Mouse (Mus musculus): ENCODE results near the gene Gm128. TPM values are rescaled to one million over a fixed set of nuclear protein-coding genes. Genes with fewer than 3 reads are reported as not detected.
A peak's percentile ranks its signal among the peaks of the same experiment; 100 is the strongest.
"Not testable (repeated sequence)": the region's sequence is repeated elsewhere in the genome, so short reads cannot be mapped to it uniquely, and the experiment has no call there.

Gene Gm128
- total RNA-seq, 2 experiments from 2014 or later, result 0.18 TPM; not detected in 1

- no peak for DNase-seq (ENCODE audit: low spot score in 2 of 2)
- intact Hi-C loops (cut with DNase I), result loop anchor here (10.0 kb wide), 1 partner anchor 51 kb away; no protein-coding TSS in a partner anchor
Measured at GRCm38 (mm10) chr3:95213609-95213975, 27.8 kb downstream of the Gm128 start.

GRCm38 (mm10) chr3:95212889-95213608 is 28.3 kb downstream of the Gm128 start:
- intact Hi-C loops (cut with DNase I), result loop anchor here (10.0 kb wide), 1 partner anchor 52 kb away; no protein-coding TSS in a partner anchor
- not testable (repeated sequence) for DNase-seq (ENCODE audit: low spot score in 2 of 2)

- intact Hi-C loops (cut with DNase I), result loop anchor here (10.0 kb wide), 1 partner anchor 54 kb away; no protein-coding TSS in a partner anchor
- no peak for DNase-seq (ENCODE audit: low spot score in 2 of 2)
Measured at GRCm38 (mm10) chr3:95210585-95210984, 30.8 kb downstream of the Gm128 start.

GRCm38 (mm10) chr3:95208286-95208685 is 33.1 kb downstream of the Gm128 start:
- intact Hi-C loops (cut with DNase I), result no loop called here
- DNase-seq (ENCODE audit: low spot score in 2 of 2), result no peak

- intact Hi-C loops (cut with DNase I), result no loop called here
- DNase-seq (ENCODE audit: low spot score in 2 of 2), result peak in 1 of 2 experiments; percentile 84
Measured at GRCm38 (mm10) chr3:95203880-95204279, 37.5 kb downstream of the Gm128 start.

- intact Hi-C loops (cut with DNase I), result no loop called here
- DNase-seq (ENCODE audit: low spot score in 2 of 2), result peak in 1 of 2 experiments; percentile 46
Measured at GRCm38 (mm10) chr3:95200562-95200961, 40.8 kb downstream of the Gm128 start.

GRCm38 (mm10) chr3:95200132-95200531 is 41.3 kb downstream of the Gm128 start:
- intact Hi-C loops (cut with DNase I), result no loop called here
- no peak for DNase-seq (ENCODE audit: low spot score in 2 of 2)

GRCm38 (mm10) chr3:95199101-95199500 is 42.3 kb downstream of the Gm128 start:
- intact Hi-C loops (cut with DNase I), result no loop called here
- DNase-seq (ENCODE audit: low spot score in 2 of 2), result no peak

GRCm38 (mm10) chr3:95195772-95196171 is 45.6 kb downstream of the Gm128 start:
- intact Hi-C loops (cut with DNase I), result no loop called here
- no peak for DNase-seq (ENCODE audit: low spot score in 2 of 2)

- no peak for DNase-seq (ENCODE audit: low spot score in 2 of 2)
- intact Hi-C loops (cut with DNase I), result no loop called here
Measured at GRCm38 (mm10) chr3:95194721-95195135, 46.7 kb downstream of the Gm128 start.

Other genes with a start within 250 kb of the Gm128 start
- gene Zfp687, start 226.2 kb downstream of the Gm128 start, total RNA-seq (2021), result 10 to 100 TPM; 21.4 to 22.2 TPM
- gene Psmd4, start 199.0 kb downstream of the Gm128 start, total RNA-seq (2021), result 100 to 1,000 TPM; 154 to 156 TPM
- gene Pip5k1a, start 134.7 kb downstream of the Gm128 start, total RNA-seq (2021), result 10 to 100 TPM; 51.1 to 51.7 TPM
- 10 to 100 TPM; 36.2 to 43.7 TPM for gene Vps72, start 130.6 kb downstream of the Gm128 start, total RNA-seq (2021)
- not detected for gene Tmod4, start 117.1 kb downstream of the Gm128 start, total RNA-seq (2021)
- 10 to 100 TPM; 42.1 to 46.2 TPM for gene Scnm1, start 107.6 kb downstream of the Gm128 start, total RNA-seq (2021)
- gene Lysmd1, start 107.5 kb downstream of the Gm128 start, total RNA-seq (2021), result 10 to 100 TPM; 16.8 to 18.1 TPM
- 1 to 10 TPM; 2.6 to 3.2 TPM for gene Tnfaip8l2, start 99.2 kb downstream of the Gm128 start, total RNA-seq (2021)
- gene Sema6c, start 81.1 kb downstream of the Gm128 start, total RNA-seq (2021), result 10 to 100 TPM; 24.7 to 25.3 TPM
- 1 to 10 TPM; 7.5 to 8.9 TPM for gene Gabpb2, start 23.7 kb downstream of the Gm128 start, total RNA-seq (2021)
- 10 to 100 TPM; 60.0 TPM for gene Cdc42se1, start 12.9 kb downstream of the Gm128 start, total RNA-seq (2021)
- 100 to 1,000 TPM; 329 to 339 TPM for gene Mllt11, start 9.4 kb downstream of the Gm128 start, total RNA-seq (2021)
- gene Bnipl, start 9.6 kb upstream of the Gm128 start, total RNA-seq (2021), result under 1 TPM; 0.62 to 0.66 TPM
- 10 to 100 TPM; 18.7 to 20.5 TPM for gene Mindy1, start 39.7 kb upstream of the Gm128 start, total RNA-seq (2021)
- 10 to 100 TPM; 22.6 to 24.8 TPM for gene Prune1, start 40.5 kb upstream of the Gm128 start, total RNA-seq (2021)
- gene Anxa9, start 65.6 kb upstream of the Gm128 start, total RNA-seq (2021), result under 1 TPM; 0.57 to 0.78 TPM
- 10 to 100 TPM; 44.5 to 48.9 TPM for gene Cers2, start 73.2 kb upstream of the Gm128 start, total RNA-seq (2021)
- gene Setdb1, start 115.6 kb upstream of the Gm128 start, total RNA-seq (2021), result 10 to 100 TPM; 34.7 to 37.4 TPM
- gene 4930558C23Rik, start 161.2 kb upstream of the Gm128 start, total RNA-seq (2021), result not detected
- gene Arnt, start 192.8 kb upstream of the Gm128 start, total RNA-seq (2021), result 10 to 100 TPM; 32.5 to 37.0 TPM